Mouse (Mus musculus) intestine, embryonic 14.5 days (tissue): ENCODE measurements around the gene Igdcc4. TPM values are rescaled to one million over a fixed set of nuclear protein-coding genes. Genes with fewer than 3 reads are reported as not detected.
"Not testable (repeated sequence)": the region's sequence is repeated elsewhere in the genome, so short reads cannot be mapped to it uniquely, and the experiment has no call there.

ENCODE experiments used
- ATAC-seq: fragments of 200-750 bp; cut with Nextera tagmentation; replicated peaks from 2 replicates; pipeline ENCODE4 v1.8.0; 2017; ENCODE audit warnings: low read depth, moderate number of reproducible peaks, moderate TSS enrichment, moderate library complexity; ENCODE audit not compliant: low FRiP score, low TSS enrichment
- DNase-seq: peaks from one replicate; pipeline ENCODE4 v3.0.0-alpha.2; 2018; ENCODE audit warnings: low spot score
- H3K27ac ChIP-seq: fragments of 300-500 bp; sonication (generic); 2 replicates; pipeline ENCODE4 v1.5.1; 2014; ENCODE audit warnings: low read depth, mild to moderate bottlenecking, control low read depth
- H3K27me3 ChIP-seq: fragments of 300-500 bp; sonication (generic); replicated peaks from 2 replicates; pipeline ENCODE4 v1.6.1; 2014; ENCODE audit warnings: low read length, control low read depth; ENCODE audit not compliant: control insufficient read depth, insufficient read depth
- H3K36me3 ChIP-seq: fragments of 300-500 bp; sonication (generic); 2 replicates; pipeline ENCODE4 v1.6.1; 2014; ENCODE audit warnings: low read length, control low read depth; ENCODE audit not compliant: control insufficient read depth, insufficient read depth
- H3K4me1 ChIP-seq: fragments of 300-500 bp; sonication (generic); replicated peaks from 2 replicates; pipeline ENCODE4 v1.6.1; 2014; ENCODE audit warnings: low read length, control low read depth, mixed read lengths; ENCODE audit not compliant: control insufficient read depth, insufficient read depth
- H3K4me2 ChIP-seq: fragments of 300-500 bp; sonication (generic); 2 replicates; pipeline ENCODE4 v1.6.1; 2014; ENCODE audit warnings: low read length
- H3K4me3 ChIP-seq: fragments of 300-500 bp; sonication (generic); 2 replicates; pipeline ENCODE4 v1.5.1; 2014; ENCODE audit warnings: low read depth, low read length, control low read depth, mixed read lengths
- H3K9ac ChIP-seq: fragments of 300-500 bp; sonication (generic); 2 replicates; pipeline ENCODE4 v1.6.1; 2014; ENCODE audit warnings: mild to moderate bottlenecking, low read length
- H3K9me3 ChIP-seq: fragments of 300-500 bp; sonication (generic); 2 replicates; pipeline ENCODE4 v1.6.1; 2016; ENCODE audit warnings: low read length, control low read depth; ENCODE audit not compliant: control insufficient read depth
- WGBS: fragments of 180-500 bp; shearing (Covaris S2); extraction: QIAGEN DNeasy Blood & Tissue Kit; methylation state at CpG from one replicate; pipeline ENCODE4 v1.1.7; 2014; 5-methylcytosine and 5-hydroxymethylcytosine counted together
- polyA plus RNA-seq: library from polyadenylated mRNA; unstranded; fragments of >200 nt; fragmentation: Nextera tagmentation; extraction: Ambion mirVana; gene quantifications from 2 replicates; pipeline ENCODE4 v1.2.1, GENCODE M21; 2014

Gene Igdcc4
- polyA plus RNA-seq: 39.6 and 42.2 TPM in 2 replicates

DNA sequence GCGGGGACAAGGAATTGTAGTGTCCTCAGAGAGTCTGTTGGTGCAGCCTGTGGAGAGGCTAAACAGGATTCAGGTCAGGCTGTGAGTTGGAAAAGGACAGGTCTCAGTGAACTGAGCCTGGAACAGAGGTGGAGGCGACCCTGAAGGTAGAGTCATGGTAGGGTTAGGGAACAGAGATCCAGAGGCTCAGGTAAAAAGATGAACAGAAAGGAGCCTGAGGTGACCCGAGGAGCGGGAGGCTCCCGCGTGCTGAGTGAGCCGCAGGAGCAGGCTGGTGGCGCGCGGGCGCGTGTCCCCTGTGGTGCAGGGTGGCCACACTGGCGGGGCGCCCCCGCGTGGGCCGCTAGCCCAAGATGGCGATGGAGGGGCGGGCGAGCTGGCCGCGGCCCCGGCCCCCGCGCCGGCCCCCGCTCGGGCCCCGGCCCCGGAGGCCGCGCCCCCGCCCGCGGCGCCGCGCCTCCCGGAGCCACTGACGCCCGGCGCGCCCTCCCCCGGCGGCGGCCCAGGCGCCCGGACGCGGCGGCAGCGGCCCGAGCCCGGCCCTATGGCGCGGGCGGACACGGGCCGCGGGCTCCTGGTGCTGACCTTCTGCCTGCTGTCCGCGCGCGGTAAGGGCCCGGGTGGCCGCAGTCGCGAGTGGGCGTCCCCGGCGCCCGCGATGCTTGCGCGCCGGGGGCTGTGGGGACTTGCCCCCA lies at the start of gene Igdcc4:
TSS of gene Igdcc4 (plus strand) at position 496 of the 695 bp plus-strand sequence.
- ATAC-seq (peak; percentile 37), DNase-seq (peak; percentile 73)
- WGBS: 2% methylated on average over 43 of the region's 76 CpGs

DNA sequence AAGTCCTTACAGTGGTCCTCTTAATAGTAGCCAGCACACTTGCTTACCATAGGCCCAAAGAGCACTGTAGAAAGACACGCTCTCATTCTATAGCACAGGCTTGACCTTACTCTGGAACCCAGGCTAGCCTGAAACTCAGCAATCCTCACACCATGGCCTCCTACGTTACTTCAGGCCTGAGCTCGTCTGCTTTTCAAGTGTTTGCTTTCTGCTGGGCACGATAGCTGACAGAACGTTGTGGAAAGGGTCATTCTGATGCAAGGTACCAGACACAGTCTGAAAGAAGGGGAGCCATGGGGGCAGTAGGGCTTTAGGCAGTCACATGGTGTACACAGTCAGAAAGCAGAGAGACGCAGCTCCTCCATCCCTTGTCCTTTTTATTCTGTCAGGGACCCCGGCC lies 37.0 kb upstream of the Igdcc4 start:
- DNase-seq (no peak), ATAC-seq (no peak)
- H3K27ac ChIP-seq: no peak overlapping the region
- H3K27me3 ChIP-seq: no peaks in the 10 kb centered on the region
- WGBS: 88% methylated on average over 7 of the region's 7 CpGs
- H3K4me2 ChIP-seq: no peak overlapping the region
- peaks cover 87% of the 10 kb centered on the region for H3K36me3 ChIP-seq
- no peak overlapping the region for H3K9ac ChIP-seq
- no peaks in the 10 kb centered on the region for H3K9me3 ChIP-seq
- H3K4me1 ChIP-seq: no peaks in the 10 kb centered on the region
- H3K4me3 ChIP-seq: no peak overlapping the region

More for the DNA sequence above, at the start of gene Igdcc4:
- Histone ChIP-seq H3K27ac (peak within 1 kb of the TSS; percentile 93), H3K4me2 (peak within 1 kb of the TSS; percentile 85), H3K36me3 (no peaks in the 10 kb centered on the region), H3K9ac (peak within 1 kb of the TSS; percentile 90), H3K4me3 (peak within 1 kb of the TSS; percentile 84), H3K27me3 (no peaks in the 10 kb centered on the region), H3K4me1 (peaks cover 22% of the 10 kb centered on the region), H3K9me3 (peaks cover 6% of the 10 kb centered on the region)

DNA sequence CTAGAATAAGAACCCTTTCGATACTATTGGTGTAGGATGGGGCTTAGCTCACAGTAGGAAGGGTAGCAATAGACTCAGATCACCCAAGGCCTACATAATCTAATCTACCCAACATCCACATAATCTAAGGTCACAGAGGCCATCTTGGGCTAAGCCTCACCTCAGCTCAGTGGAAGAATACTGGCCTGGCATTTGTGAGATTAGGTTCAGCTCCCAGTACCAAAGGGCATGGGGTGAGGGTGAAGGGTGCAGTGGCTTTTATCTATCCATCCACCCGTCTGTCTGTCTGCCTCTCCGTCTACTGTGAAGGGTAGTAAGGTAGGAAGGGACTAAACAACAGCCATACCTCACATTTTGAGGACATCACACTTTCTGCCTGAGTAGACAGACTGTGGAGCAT lies 30.7 kb upstream of the Igdcc4 start:
- H3K9me3 ChIP-seq: no peaks in the 10 kb centered on the region
- no peaks in the 10 kb centered on the region for H3K27me3 ChIP-seq
- DNase-seq: no peak
- H3K4me2 ChIP-seq: no peak overlapping the region
- H3K4me1 ChIP-seq: no peaks in the 10 kb centered on the region
- ATAC-seq: no peak
- peaks cover 84% of the 10 kb centered on the region for H3K36me3 ChIP-seq
- H3K9ac ChIP-seq: no peak overlapping the region
- no peak overlapping the region for H3K27ac ChIP-seq
- no peak overlapping the region for H3K4me3 ChIP-seq
- 87% methylated on average over 3 of the region's 3 CpGs for WGBS

DNA sequence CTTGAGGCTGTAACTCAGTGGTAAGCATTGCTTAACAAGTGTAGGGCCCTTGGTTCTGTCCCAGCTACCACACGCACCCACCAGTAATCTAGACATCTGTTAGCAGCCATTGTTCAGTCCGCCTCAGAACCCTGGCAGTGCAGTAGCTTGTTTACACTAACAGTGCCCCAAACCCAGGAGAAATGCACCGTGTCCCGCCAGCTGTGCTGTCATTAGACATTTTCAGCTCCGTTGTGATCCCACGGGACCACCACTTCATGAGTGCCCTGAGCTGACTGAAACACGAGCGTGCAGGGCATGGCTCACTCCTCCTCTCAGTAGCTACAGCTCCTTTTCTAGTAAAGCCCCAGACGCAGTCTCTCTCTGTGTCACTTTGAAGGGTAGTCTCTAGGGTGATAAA lies 27.7 kb upstream of the Igdcc4 start:
- peaks cover 84% of the 10 kb centered on the region for H3K36me3 ChIP-seq
- WGBS: 62% methylated on average over 9 of the region's 9 CpGs
- ATAC-seq (no peak), DNase-seq (no peak)
- H3K27me3 ChIP-seq: no peaks in the 10 kb centered on the region
- H3K4me1 ChIP-seq: no peaks in the 10 kb centered on the region
- H3K4me2 ChIP-seq: no peak overlapping the region
- no peak overlapping the region for H3K4me3 ChIP-seq
- H3K9me3 ChIP-seq: no peaks in the 10 kb centered on the region
- no peak overlapping the region for H3K27ac ChIP-seq
- no peak overlapping the region for H3K9ac ChIP-seq

DNA sequence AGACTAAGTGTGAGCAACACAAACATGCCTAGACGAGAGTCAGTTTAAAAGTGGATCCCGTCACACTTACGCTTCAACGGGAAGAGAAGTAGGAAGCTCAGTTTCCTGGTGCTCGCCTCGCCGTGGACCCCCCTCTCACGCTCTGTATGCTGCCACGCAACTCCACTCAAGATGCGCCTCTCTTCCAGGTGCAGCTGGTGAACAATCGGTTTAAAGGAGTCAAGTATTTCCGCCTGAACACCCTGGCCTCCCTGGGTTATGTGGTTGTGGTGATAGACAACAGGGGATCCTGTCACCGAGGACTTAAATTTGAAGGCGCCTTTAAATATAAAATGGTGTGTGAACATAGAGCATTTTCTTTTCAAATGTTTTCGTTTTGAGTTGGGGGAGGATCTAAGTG lies 27.0 kb upstream of the Igdcc4 start:
- 90% methylated on average over 15 of the region's 15 CpGs for WGBS
- no peaks in the 10 kb centered on the region for H3K27me3 ChIP-seq
- H3K27ac ChIP-seq: no peak overlapping the region
- no peak overlapping the region for H3K4me2 ChIP-seq
- H3K4me1 ChIP-seq: no peaks in the 10 kb centered on the region
- DNase-seq (no peak), ATAC-seq (no peak)
- H3K36me3 ChIP-seq: peaks cover 84% of the 10 kb centered on the region
- H3K4me3 ChIP-seq: no peak overlapping the region
- no peaks in the 10 kb centered on the region for H3K9me3 ChIP-seq
- no peak overlapping the region for H3K9ac ChIP-seq

DNA sequence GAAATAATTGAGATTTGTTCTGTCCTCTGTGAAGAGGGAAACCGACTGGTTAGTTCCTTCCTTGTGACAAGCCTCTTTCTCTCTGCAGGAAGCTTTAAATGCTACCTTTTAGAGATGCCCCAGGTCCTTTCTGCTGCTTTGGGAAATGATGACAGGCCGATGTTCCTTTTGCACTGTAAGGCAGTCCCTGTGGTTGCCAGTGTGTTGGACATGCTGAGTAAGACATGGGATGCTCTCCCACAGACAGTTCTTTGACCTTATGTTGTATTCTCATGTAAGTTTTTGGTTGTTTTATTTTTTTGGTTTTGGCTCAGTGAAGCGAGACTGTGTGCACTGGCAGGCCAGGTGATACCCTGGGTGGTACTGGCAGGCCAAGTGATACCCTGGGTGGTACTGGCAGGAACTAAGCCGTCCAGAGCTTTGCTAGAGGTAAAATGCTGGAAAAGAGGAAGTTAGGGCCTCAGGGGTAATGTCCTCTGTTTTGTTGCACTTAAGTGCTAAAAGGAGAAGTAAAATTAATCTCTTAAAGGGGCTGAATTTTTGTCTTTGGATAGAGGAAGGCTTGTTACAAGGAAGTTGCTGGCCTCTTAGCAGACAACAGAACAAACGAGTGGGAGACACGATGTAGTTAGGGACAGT lies 26.3 kb upstream of the Igdcc4 start:
- WGBS: 85% methylated on average over 6 of the region's 6 CpGs
- Histone ChIP-seq H3K9ac (no peak overlapping the region), H3K27ac (no peak overlapping the region), H3K27me3 (no peaks in the 10 kb centered on the region), H3K9me3 (no peaks in the 10 kb centered on the region), H3K36me3 (peaks cover 84% of the 10 kb centered on the region), H3K4me1 (no peaks in the 10 kb centered on the region), H3K4me2 (no peak overlapping the region), H3K4me3 (no peak overlapping the region)
- DNase-seq (no peak), ATAC-seq (no peak)

DNA sequence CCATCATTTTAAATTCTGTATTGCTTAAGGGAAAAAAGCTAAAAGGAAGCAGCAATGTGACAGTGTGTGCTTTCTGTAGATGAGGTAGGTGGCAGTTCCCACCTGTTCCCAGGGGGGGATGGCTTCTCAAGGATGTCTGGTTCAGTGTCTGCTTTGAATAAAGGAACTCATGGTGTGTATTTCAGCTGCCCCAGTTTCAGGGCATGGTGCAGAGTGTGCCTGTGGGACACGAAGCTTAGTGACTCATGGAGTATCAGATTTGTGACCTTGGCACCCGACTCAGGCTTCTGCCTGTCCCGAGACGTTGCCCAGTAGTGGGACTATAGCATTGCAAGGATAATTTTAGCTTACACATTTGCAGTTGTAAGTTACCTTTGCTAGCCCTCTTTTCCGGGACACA lies 23.8 kb upstream of the Igdcc4 start:
- ATAC-seq: no peak
- H3K27ac ChIP-seq: no peak overlapping the region
- H3K9me3 ChIP-seq: no peaks in the 10 kb centered on the region
- H3K27me3 ChIP-seq: no peaks in the 10 kb centered on the region
- no peak overlapping the region for H3K4me2 ChIP-seq
- 84% methylated on average over 5 of the region's 5 CpGs for WGBS
- no peak for DNase-seq
- H3K4me3 ChIP-seq: no peak overlapping the region
- H3K36me3 ChIP-seq: peaks cover 89% of the 10 kb centered on the region
- no peaks in the 10 kb centered on the region for H3K4me1 ChIP-seq
- no peak overlapping the region for H3K9ac ChIP-seq

DNA sequence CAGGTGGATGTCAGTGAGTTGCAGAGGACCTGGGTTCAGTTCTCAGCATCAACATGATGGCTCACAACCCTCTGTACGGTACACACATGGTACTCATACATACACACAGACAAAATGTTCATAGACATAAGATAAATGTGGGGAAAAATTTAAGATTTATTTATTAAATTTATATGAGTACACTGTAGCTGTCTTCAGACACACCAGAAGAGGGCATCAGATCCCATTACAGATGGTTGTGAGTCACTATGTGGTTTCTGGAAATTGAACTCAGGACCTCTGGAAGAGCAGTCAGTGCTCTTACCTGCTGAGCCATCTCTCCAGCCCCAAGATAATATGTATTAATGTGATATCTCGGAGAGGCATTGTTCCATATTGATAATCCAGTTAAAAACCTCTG lies 21.1 kb upstream of the Igdcc4 start:
- H3K4me3 ChIP-seq, H3K4me2 ChIP-seq, DNase-seq, H3K9me3 ChIP-seq, H3K27me3 ChIP-seq, ATAC-seq, H3K9ac ChIP-seq, H3K4me1 ChIP-seq, H3K27ac ChIP-seq: not testable (repeated sequence)
- H3K36me3 ChIP-seq: peaks cover 80% of the 10 kb centered on the region
- WGBS: 95% methylated on average over 2 of the region's 2 CpGs
